Mouse (Mus musculus): ENCODE data around the gene Tmem151a. TPM values are rescaled to one million over a fixed set of nuclear protein-coding genes. Genes with fewer than 3 reads are reported as not detected.

The Tmem151a gene
- polyA plus RNA-seq, 1 experiment from 2014 or later: 10.4 TPM

GRCm38 (mm10) chr19:5032686-5033085 lies 52.6 kb downstream of the Tmem151a start:
- 85% methylated on average over 3 of the region's 3 CpGs for WGBS
- Histone ChIP-seq H3K27ac (replicated peaks) (no peak overlapping the region), H3K9me3 (ENCODE audit: control insufficient read depth, low read length) (no peaks in the 10 kb centered on the region), H3K4me3 (ENCODE audit: low read depth, low read length) (no peak overlapping the region), H3K9ac (ENCODE audit: low read length) (no peak overlapping the region), H3K4me1 (replicated peaks; ENCODE audit: control insufficient read depth, insufficient read depth) (no peaks in the 10 kb centered on the region), H3K27me3 (ENCODE audit: control insufficient read depth, insufficient read depth, low read length) (no peaks in the 10 kb centered on the region), H3K4me2 (replicated peaks; ENCODE audit: low read depth) (no peak overlapping the region), H3K36me3 (ENCODE audit: control insufficient read depth, insufficient read depth, low read length) (no peaks in the 10 kb centered on the region; the same call in 1 of the 2 replicates)
- no peak for DNase-seq (ENCODE audit: low spot score)
- no peak for TF ChIP-seq EP300 (optimal IDR thresholded peaks at IDR 0.05)
- no peak for TF ChIP-seq CTCF (IDR thresholded peaks at IDR 0.05; ENCODE audit: low read depth)
- ATAC-seq (ENCODE audit: low FRiP score, low TSS enrichment): no peak

DNA sequence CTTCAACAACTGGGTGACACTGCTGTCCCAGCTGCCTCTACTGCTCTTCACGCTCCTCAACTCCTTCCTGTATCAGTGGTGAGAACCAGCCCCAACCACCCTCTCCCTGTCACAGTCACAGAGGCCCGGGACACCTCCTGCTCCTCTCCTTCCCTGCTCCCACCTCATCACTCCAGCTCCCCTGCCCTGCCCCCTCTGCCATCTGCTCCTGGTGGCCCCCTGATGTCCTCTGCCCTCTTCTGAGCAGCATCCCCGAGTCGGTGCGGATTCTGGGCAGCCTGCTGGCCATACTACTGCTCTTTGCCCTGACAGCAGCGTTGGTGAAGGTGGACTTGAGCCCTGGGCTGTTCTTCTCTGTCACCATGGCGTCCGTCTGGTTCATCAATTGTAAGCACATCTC lies 59.2 kb downstream of the Tmem151a start:
- Histone ChIP-seq H3K9ac (ENCODE audit: low read length) (no peak overlapping the region), H3K27me3 (ENCODE audit: control insufficient read depth, insufficient read depth, low read length) (no peaks in the 10 kb centered on the region), H3K27ac (replicated peaks) (no peak overlapping the region), H3K4me3 (ENCODE audit: low read depth, low read length) (no peak overlapping the region), H3K4me2 (replicated peaks; ENCODE audit: low read depth) (no peak overlapping the region), H3K9me3 (ENCODE audit: control insufficient read depth, low read length) (no peaks in the 10 kb centered on the region), H3K4me1 (replicated peaks; ENCODE audit: control insufficient read depth, insufficient read depth) (peaks cover 3% of the 10 kb centered on the region; the same call in 1 of the 2 replicates), H3K36me3 (ENCODE audit: control insufficient read depth, insufficient read depth, low read length) (no peaks in the 10 kb centered on the region; the same call in 1 of the 2 replicates)
- TF ChIP-seq CTCF (IDR thresholded peaks at IDR 0.05; ENCODE audit: low read depth): no peak
- TF ChIP-seq EP300 (optimal IDR thresholded peaks at IDR 0.05): no peak
- DNase-seq (ENCODE audit: low spot score): no peak
- no peak for ATAC-seq (ENCODE audit: low FRiP score, low TSS enrichment)
- WGBS: 94% methylated on average over 8 of the region's 8 CpGs

GRCm38 (mm10) chr19:5023621-5024479 lies 61.5 kb downstream of the Tmem151a start, which contains the start of gene Slc29a2:
Slc29a2 (plus strand) TSS chr19:5023860.
- H3K9ac ChIP-seq (ENCODE audit: low read length): peak within 1 kb of the TSS; percentile 67
- peak within 1 kb of the TSS; percentile 99 for H3K4me2 ChIP-seq (replicated peaks; ENCODE audit: low read depth)
- no peaks in the 10 kb centered on the region for H3K9me3 ChIP-seq (ENCODE audit: control insufficient read depth, low read length)
- no peaks in the 10 kb centered on the region; the same call in 1 of the 2 replicates for H3K36me3 ChIP-seq (ENCODE audit: control insufficient read depth, insufficient read depth, low read length)
- peaks cover 3% of the 10 kb centered on the region; the same call in 1 of the 2 replicates for H3K4me1 ChIP-seq (replicated peaks; ENCODE audit: control insufficient read depth, insufficient read depth)
- WGBS: under 1% methylated on average over 55 of the region's 62 CpGs
- DNase-seq (ENCODE audit: low spot score) (peak; percentile 94), ATAC-seq (ENCODE audit: low FRiP score, low TSS enrichment) (peak; percentile 94)
- H3K27ac ChIP-seq (replicated peaks): peak within 1 kb of the TSS; percentile 78
- TF ChIP-seq EP300 (optimal IDR thresholded peaks at IDR 0.05) (no peak), CTCF (IDR thresholded peaks at IDR 0.05; ENCODE audit: low read depth) (peak; percentile 27; the same call in 1 of the 2 replicates)
- H3K27me3 ChIP-seq (ENCODE audit: control insufficient read depth, insufficient read depth, low read length): no peaks in the 10 kb centered on the region
- H3K4me3 ChIP-seq (ENCODE audit: low read depth, low read length): peak within 1 kb of the TSS; percentile 70

GRCm38 (mm10) chr19:5021416-5021815 lies 63.9 kb downstream of the Tmem151a start:
- ATAC-seq (ENCODE audit: low FRiP score, low TSS enrichment): no peak
- Histone ChIP-seq H3K4me3 (ENCODE audit: low read depth, low read length) (no peak overlapping the region), H3K36me3 (ENCODE audit: control insufficient read depth, insufficient read depth, low read length) (no peaks in the 10 kb centered on the region), H3K9me3 (ENCODE audit: control insufficient read depth, low read length) (no peaks in the 10 kb centered on the region), H3K4me1 (replicated peaks; ENCODE audit: control insufficient read depth, insufficient read depth) (peaks cover 5% of the 10 kb centered on the region; the same call in 1 of the 2 replicates), H3K27me3 (ENCODE audit: control insufficient read depth, insufficient read depth, low read length) (no peaks in the 10 kb centered on the region), H3K4me2 (replicated peaks; ENCODE audit: low read depth) (no peak overlapping the region), H3K9ac (ENCODE audit: low read length) (no peak overlapping the region), H3K27ac (replicated peaks) (no peak overlapping the region)
- TF ChIP-seq CTCF (IDR thresholded peaks at IDR 0.05; ENCODE audit: low read depth) (no peak), EP300 (optimal IDR thresholded peaks at IDR 0.05) (no peak)
- DNase-seq (ENCODE audit: low spot score): no peak
- 91% methylated on average over 2 of the region's 2 CpGs for WGBS

Other genes with a start within 250 kb of the Tmem151a start
- 72.7 and 81.6 TPM in 2 replicates for gene Ccs, start 246.2 kb downstream of the Tmem151a start, polyA plus RNA-seq (2015; fragmentation: Nextera tagmentation; extraction: Ambion mirVana)
- 0.05 TPM in 1 of 2 replicates, not detected in the other for gene Ccdc87, start 246.2 kb downstream of the Tmem151a start, polyA plus RNA-seq (2015; fragmentation: Nextera tagmentation; extraction: Ambion mirVana)
- 24.1 and 28.4 TPM in 2 replicates for gene Ctsf, start 230.4 kb downstream of the Tmem151a start, polyA plus RNA-seq (2015; fragmentation: Nextera tagmentation; extraction: Ambion mirVana)
- gene Actn3, start 207.6 kb downstream of the Tmem151a start, polyA plus RNA-seq (2015; fragmentation: Nextera tagmentation; extraction: Ambion mirVana): 1.3 and 2.3 TPM in 2 replicates
- 6.4 and 7.3 TPM in 2 replicates for gene Zdhhc24, start 206.9 kb downstream of the Tmem151a start, polyA plus RNA-seq (2015; fragmentation: Nextera tagmentation; extraction: Ambion mirVana)
- gene Bbs1, start 178.9 kb downstream of the Tmem151a start, polyA plus RNA-seq (2015; fragmentation: Nextera tagmentation; extraction: Ambion mirVana): 0.85 and 0.95 TPM in 2 replicates
- gene Dpp3, start 157.2 kb downstream of the Tmem151a start, polyA plus RNA-seq (2015; fragmentation: Nextera tagmentation; extraction: Ambion mirVana): 91.0 and 94.4 TPM in 2 replicates
- 0.85 and 1.2 TPM in 2 replicates for gene Peli3, start 142.4 kb downstream of the Tmem151a start, polyA plus RNA-seq (2015; fragmentation: Nextera tagmentation; extraction: Ambion mirVana)
- 67.9 and 78.0 TPM in 2 replicates for gene Mrpl11, start 123.4 kb downstream of the Tmem151a start, polyA plus RNA-seq (2015; fragmentation: Nextera tagmentation; extraction: Ambion mirVana)
- 0.08 and 0.12 TPM in 2 replicates for gene Npas4, start 95.2 kb downstream of the Tmem151a start, polyA plus RNA-seq (2015; fragmentation: Nextera tagmentation; extraction: Ambion mirVana)
- 1.7 and 1.8 TPM in 2 replicates for gene Slc29a2, start 61.7 kb downstream of the Tmem151a start, polyA plus RNA-seq (2015; fragmentation: Nextera tagmentation; extraction: Ambion mirVana)
- 22.3 and 23.6 TPM in 2 replicates for gene B4gat1, start 46.7 kb downstream of the Tmem151a start, polyA plus RNA-seq (2015; fragmentation: Nextera tagmentation; extraction: Ambion mirVana)
- gene AC124502.3, start 46.6 kb downstream of the Tmem151a start, polyA plus RNA-seq (2015; fragmentation: Nextera tagmentation; extraction: Ambion mirVana): 0.24 and 1.1 TPM in 2 replicates
- gene Brms1, start 44.2 kb downstream of the Tmem151a start, polyA plus RNA-seq (2015; fragmentation: Nextera tagmentation; extraction: Ambion mirVana): 42.3 and 45.6 TPM in 2 replicates
- gene Rin1, start 35.0 kb downstream of the Tmem151a start, polyA plus RNA-seq (2015; fragmentation: Nextera tagmentation; extraction: Ambion mirVana): 2.6 TPM in 2 replicates
- gene Cd248, start 17.5 kb downstream of the Tmem151a start, polyA plus RNA-seq (2015; fragmentation: Nextera tagmentation; extraction: Ambion mirVana): 31.6 and 39.5 TPM in 2 replicates
- 128 and 131 TPM in 2 replicates for gene Yif1a, start 3.0 kb upstream of the Tmem151a start, polyA plus RNA-seq (2015; fragmentation: Nextera tagmentation; extraction: Ambion mirVana)
- gene Cnih2, start 13.0 kb upstream of the Tmem151a start, polyA plus RNA-seq (2015; fragmentation: Nextera tagmentation; extraction: Ambion mirVana): 5.6 and 7.1 TPM in 2 replicates
- 183 and 194 TPM in 2 replicates for gene Rab1b, start 21.5 kb upstream of the Tmem151a start, polyA plus RNA-seq (2015; fragmentation: Nextera tagmentation; extraction: Ambion mirVana)
- 8.7 and 8.8 TPM in 2 replicates for gene Klc2, start 33.0 kb upstream of the Tmem151a start, polyA plus RNA-seq (2015; fragmentation: Nextera tagmentation; extraction: Ambion mirVana)
- gene Pacs1, start 187.6 kb upstream of the Tmem151a start, polyA plus RNA-seq (2015; fragmentation: Nextera tagmentation; extraction: Ambion mirVana): 4.6 and 6.7 TPM in 2 replicates
- 134 and 148 TPM in 2 replicates for gene Sf3b2, start 209.9 kb upstream of the Tmem151a start, polyA plus RNA-seq (2015; fragmentation: Nextera tagmentation; extraction: Ambion mirVana)
- gene Gal3st3, start 212.8 kb upstream of the Tmem151a start, polyA plus RNA-seq (2015; fragmentation: Nextera tagmentation; extraction: Ambion mirVana): 0.51 and 0.53 TPM in 2 replicates

Measured in stomach, postnatal 0 days (tissue).